Mouse (Mus musculus) kidney, postnatal 10 days (tissue): Measurements from ENCODE around the gene Zfp13.
"Not testable (repeated sequence)": the region's sequence is repeated elsewhere in the genome, so short reads cannot be mapped to it uniquely, and the experiment has no call there.

ENCODE experiments used
- DNase-seq: peaks from one replicate; pipeline ENCODE4 v3.0.0; 2021; ENCODE audit warnings: mixed read lengths

Zfp13 gene

GRCm38 (mm10) chr17:23598582-23599552 lies at the start of gene Zfp13:
Gene Zfp13 (minus strand): TSS chr17:23599487.
- peak; percentile 92 for DNase-seq

- no peak for DNase-seq
These were observed 46.6 kb upstream of the Zfp13 start for GRCm38 (mm10) chr17:23645894-23646293.

- peak; percentile 58 for DNase-seq
These were observed 45.6 kb upstream of the Zfp13 start, which contains the start of gene Mmp25 for GRCm38 (mm10) chr17:23644613-23645495. Gene Mmp25 (minus strand): TSS chr17:23645277.

- no peak for DNase-seq
These were observed 32.0 kb upstream of the Zfp13 start for GRCm38 (mm10) chr17:23631241-23631640.

GRCm38 (mm10) chr17:23630195-23631020 lies 31.1 kb upstream of the Zfp13 start:
- peak; percentile 88 for DNase-seq

GRCm38 (mm10) chr17:23627813-23628212 lies 28.5 kb upstream of the Zfp13 start:
- no peak for DNase-seq

- no peak for DNase-seq
These were observed 21.1 kb upstream of the Zfp13 start for GRCm38 (mm10) chr17:23620351-23620750.

GRCm38 (mm10) chr17:23617087-23617486 lies 17.8 kb upstream of the Zfp13 start:
- DNase-seq: no peak

GRCm38 (mm10) chr17:23610361-23610800 lies 11.1 kb upstream of the Zfp13 start:
- DNase-seq: peak; percentile 83

GRCm38 (mm10) chr17:23609612-23610011 lies 10.3 kb upstream of the Zfp13 start:
- no peak for DNase-seq

GRCm38 (mm10) chr17:23605220-23605619 lies 5.9 kb upstream of the Zfp13 start:
- no peak for DNase-seq

- no peak for DNase-seq
These were observed 5.1 kb upstream of the Zfp13 start for GRCm38 (mm10) chr17:23604394-23604793.

- DNase-seq: peak; percentile 29
These were observed 4.3 kb upstream of the Zfp13 start for GRCm38 (mm10) chr17:23603542-23603941.

- DNase-seq: no peak
These were observed 3.8 kb upstream of the Zfp13 start for GRCm38 (mm10) chr17:23603077-23603476.

GRCm38 (mm10) chr17:23601836-23602585 lies 2.7 kb upstream of the Zfp13 start:
- DNase-seq: peak; percentile 25

GRCm38 (mm10) chr17:23600641-23601622 lies 1.6 kb upstream of the Zfp13 start, which contains the start of gene Zscan10:
Gene Zscan10 (plus strand): TSS chr17:23600856.
- no peak for DNase-seq

GRCm38 (mm10) chr17:23599605-23600063 lies 347 bp upstream of the Zfp13 start:
- DNase-seq: no peak

- DNase-seq: not testable (repeated sequence)
These were observed 4.1 kb downstream of the Zfp13 start for GRCm38 (mm10) chr17:23595139-23595538.

GRCm38 (mm10) chr17:23592926-23593300 lies 6.4 kb downstream of the Zfp13 start:
- DNase-seq: no peak
